Mouse (Mus musculus): ENCODE results near the gene Atpaf2. TPM values are rescaled to one million over a fixed set of nuclear protein-coding genes. Genes with fewer than 3 reads are reported as not detected.

Gene Atpaf2
- total and polyA plus RNA-seq, 3 experiments: 47.8 to 79.2 (median 78.6) TPM

DNA sequence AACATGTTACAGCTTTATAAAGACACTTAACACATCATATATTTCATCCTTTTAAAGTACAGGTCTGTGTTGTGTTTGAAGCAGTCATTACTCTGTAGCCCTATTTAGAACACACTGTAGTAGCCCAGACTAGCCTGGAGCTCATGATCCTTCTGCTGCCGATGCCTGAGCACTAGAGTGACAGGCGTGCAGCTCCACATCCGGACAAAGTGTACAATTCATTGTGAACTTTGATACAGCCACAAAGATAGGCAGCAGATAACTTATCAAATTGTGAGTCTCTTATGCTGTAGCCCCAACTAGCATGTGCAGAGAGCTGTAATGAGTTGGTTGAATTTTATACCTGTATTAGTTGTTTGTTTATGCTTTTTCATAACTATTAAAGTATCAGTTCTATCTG lies 9.4 kb upstream of the Atpaf2 start:
- dilution Hi-C loops (cut with MboI; ENCODE audit: extremely low pct_ligation_motif_present, extremely low pct_unique_long_range_greater_than_20kb, low sequenced_read_pairs) (no loop called here), in situ Hi-C loops (cut with MboI; ENCODE audit: low pct_ligation_motif_present, low pct_unique_long_range_greater_than_20kb, low sequenced_read_pairs) (no loop called here)
- H3K36me3 ChIP-seq (replicated peaks in 1 of 2; ENCODE audit: control insufficient read depth in 1 of 2, insufficient read depth in 1 of 2, low read length in 1 of 2): peaks cover 10 to 65% of the 10 kb centered on the region in 2 experiments

GRCm38 (mm10) chr11:60426417-60426816 lies 8.2 kb upstream of the Atpaf2 start:
- peaks cover 2% of the 10 kb centered on the region; the same call in 1 of the 2 replicates for H3K79me2 ChIP-seq (replicated peaks; ENCODE audit: control insufficient read depth, extremely low read depth, insufficient read depth, poor library complexity, severe bottlenecking)
- dilution Hi-C loops (cut with MboI; ENCODE audit: extremely low pct_ligation_motif_present, extremely low pct_unique_long_range_greater_than_20kb, low sequenced_read_pairs): no loop called here
- TF ChIP-seq RCOR1 (conservative IDR thresholded peaks at IDR 0.05; ENCODE audit: low read depth, low read length) (no peak), IRF4 (IDR thresholded peaks at IDR 0.05; ENCODE audit: low read depth, low read length) (no peak), SIN3A (IDR thresholded peaks at IDR 0.05; ENCODE audit: low read length) (no peak), ZNF384 (IDR thresholded peaks at IDR 0.05; ENCODE audit: low read depth, low read length) (no peak), ZMIZ1 (IDR thresholded peaks at IDR 0.05; ENCODE audit: low read depth, low read length) (no peak), KAT2A (IDR thresholded peaks at IDR 0.05; ENCODE audit: insufficient replicate concordance, low read length) (no peak), E2F4 (IDR thresholded peaks at IDR 0.05; ENCODE audit: insufficient replicate concordance, low read depth, low read length) (no peak), CHD1 (IDR thresholded peaks at IDR 0.05; ENCODE audit: low read depth, low read length) (no peak)
- H3K36me3 ChIP-seq (replicated peaks in 1 of 2; ENCODE audit: control insufficient read depth in 1 of 2, insufficient read depth in 1 of 2, low read length in 1 of 2): peaks cover 5 to 54% of the 10 kb centered on the region in 2 experiments
- no peak for DNase-seq (ENCODE audit: extremely low read depth)
- H3K4me2 ChIP-seq (ENCODE audit: insufficient read depth, low read depth, poor library complexity, severe bottlenecking): no peak overlapping the region
- H3K27me3 ChIP-seq (replicated peaks): no peaks in the 10 kb centered on the region
- H3K9me3 ChIP-seq (replicated peaks; ENCODE audit: low read length): no peaks in the 10 kb centered on the region
- no peak overlapping the region for H3K4me3 ChIP-seq (replicated peaks in 1 of 3; ENCODE audit: low read depth in 2 of 3, low read length in 2 of 3, poor library complexity in 1 of 3)
- no peak overlapping the region for H3K27ac ChIP-seq (ENCODE audit: insufficient read depth, low read depth)
- peaks cover 2 to 13% of the 10 kb centered on the region in 2 experiments; a peak in 2 of 4 replicates for H3K4me1 ChIP-seq (ENCODE audit: control insufficient read depth in 1 of 2, insufficient read depth in 2 of 2)
- no peak overlapping the region for H3K9ac ChIP-seq (ENCODE audit: insufficient read depth, low read depth)
- in situ Hi-C loops (cut with MboI; ENCODE audit: low pct_ligation_motif_present, low pct_unique_long_range_greater_than_20kb, low sequenced_read_pairs): no loop called here

More for the DNA sequence above, 9.4 kb upstream of the Atpaf2 start:
- Histone ChIP-seq H3K4me2 (ENCODE audit: insufficient read depth, low read depth, poor library complexity, severe bottlenecking) (no peak overlapping the region), H3K27ac (ENCODE audit: insufficient read depth, low read depth) (no peak overlapping the region), H3K27me3 (replicated peaks) (no peaks in the 10 kb centered on the region), H3K9ac (ENCODE audit: insufficient read depth, low read depth) (no peak overlapping the region), H3K4me1 (ENCODE audit: control insufficient read depth in 1 of 2, insufficient read depth in 2 of 2) (peaks cover 0 to 4% of the 10 kb centered on the region in 2 experiments; a peak in 1 of 4 replicates), H3K4me3 (replicated peaks in 1 of 3; ENCODE audit: low read depth in 2 of 3, low read length in 2 of 3, poor library complexity in 1 of 3) (no peak overlapping the region), H3K9me3 (replicated peaks; ENCODE audit: low read length) (no peaks in the 10 kb centered on the region), H3K79me2 (replicated peaks; ENCODE audit: control insufficient read depth, extremely low read depth, insufficient read depth, poor library complexity, severe bottlenecking) (no peaks in the 10 kb centered on the region)
- no peak for TF ChIP-seq ZMIZ1 (IDR thresholded peaks at IDR 0.05; ENCODE audit: low read depth, low read length)
- no peak for TF ChIP-seq ZNF384 (IDR thresholded peaks at IDR 0.05; ENCODE audit: low read depth, low read length)
- TF ChIP-seq KAT2A (IDR thresholded peaks at IDR 0.05; ENCODE audit: insufficient replicate concordance, low read length): no peak
- no peak for TF ChIP-seq BHLHE40 (IDR thresholded peaks at IDR 0.05; ENCODE audit: low read depth, low read length)
- TF ChIP-seq PAX5 (IDR thresholded peaks at IDR 0.05; ENCODE audit: low read length): no peak
- TF ChIP-seq GABPA (IDR thresholded peaks at IDR 0.05; ENCODE audit: insufficient replicate concordance, low read depth, low read length): no peak
- TF ChIP-seq MXI1 (IDR thresholded peaks at IDR 0.05; ENCODE audit: low read depth, low read length): no peak
- no peak for TF ChIP-seq ZC3H11A (IDR thresholded peaks at IDR 0.05; ENCODE audit: low read depth, low read length)
- TF ChIP-seq MAFK (IDR thresholded peaks at IDR 0.05; ENCODE audit: insufficient replicate concordance, low read length): no peak
- no peak for TF ChIP-seq UBTF (IDR thresholded peaks at IDR 0.05; ENCODE audit: low read depth, low read length)
- no peak for TF ChIP-seq MAZ (IDR thresholded peaks at IDR 0.05; ENCODE audit: low read depth, low read length)
- no peak for TF ChIP-seq EP300 (IDR thresholded peaks at IDR 0.05; ENCODE audit: low read length)
- TF ChIP-seq IRF4 (IDR thresholded peaks at IDR 0.05; ENCODE audit: low read depth, low read length): no peak
- no peak for TF ChIP-seq SMC3 (IDR thresholded peaks at IDR 0.05; ENCODE audit: low read depth, low read length)
- TF ChIP-seq ELF1 (IDR thresholded peaks at IDR 0.05; ENCODE audit: low read depth, low read length): no peak
- no peak for TF ChIP-seq USF1 (IDR thresholded peaks at IDR 0.05; ENCODE audit: low read depth, low read length)
- TF ChIP-seq NELFE (IDR thresholded peaks at IDR 0.05; ENCODE audit: low read depth, low read length): no peak
- no peak for TF ChIP-seq MEF2A (IDR thresholded peaks at IDR 0.05; ENCODE audit: borderline replicate concordance, low read depth, low read length)
- no peak for TF ChIP-seq ETS1 (conservative IDR thresholded peaks at IDR 0.05; ENCODE audit: low read depth, low read length)
- TF ChIP-seq USF2 (conservative IDR thresholded peaks at IDR 0.05; ENCODE audit: low read depth, low read length): no peak
- no peak for DNase-seq (ENCODE audit: extremely low read depth)

Measured in CH12.LX (cell line).